31 mouse cellular contexts compared by ENCODE assay signal in genomic region chr6:146747057-146747456, GRCm38 (mm10). TPM values are rescaled to one million over a fixed set of nuclear protein-coding genes. Genes with fewer than 3 reads are reported as not detected.
A peak's percentile ranks its signal among the peaks of the same experiment; 100 is the strongest.
DNase-seq lines count a peak whose midpoint lies in the region; ATAC-seq and TF ChIP-seq lines count a peak whose summit lies in the region.
"Had no signal": no experiment of that assay in that cellular context is flagged by ENCODE, and none has a peak within 500 bp of the region (broad histone marks: within the 10 kb centered on the region; RNA-seq: fewer than 3 reads in every experiment).

No protein-coding gene starts in this region.

- peak overlapping the region; percentile 28; the same call in 1 of the 2 replicates for H3K27ac ChIP-seq in embryonic facial prominence, embryonic 14.5 days (replicated peaks; ENCODE audit: low read depth, low read length)
- H3K27ac ChIP-seq in embryonic facial prominence, embryonic 10.5 days (replicated peaks), result no peak overlapping the region
- H3K27ac ChIP-seq in heart, postnatal 0 days (ENCODE audit: low read depth), result peak overlapping the region; percentile 59; the same call in 1 of the 2 replicates
- no peak overlapping the region for H3K27ac ChIP-seq in intestine, postnatal 0 days (ENCODE audit: low read depth, low read length)
- peak overlapping the region; percentile 74 for H3K27ac ChIP-seq in stomach, embryonic 16.5 days (ENCODE audit: low read length)
- H3K27ac ChIP-seq: embryonic facial prominence, embryonic 15.5 days; hindbrain, embryonic 10.5 days; hindbrain, embryonic 15.5 days; kidney, embryonic 15.5 days; liver, embryonic 12.5 days; midbrain, embryonic 12.5 days; neural tube, embryonic 12.5 days had no signal

- no peaks in the 10 kb centered on the region for H3K9me3 ChIP-seq in embryonic facial prominence, embryonic 14.5 days (ENCODE audit: control insufficient read depth, low read length)
- H3K9me3 ChIP-seq in embryonic facial prominence, embryonic 10.5 days, result no peaks in the 10 kb centered on the region
- H3K9me3 ChIP-seq in heart, postnatal 0 days (replicated peaks; ENCODE audit: control insufficient read depth, low read length), result no peaks in the 10 kb centered on the region
- no peaks in the 10 kb centered on the region for H3K9me3 ChIP-seq in intestine, postnatal 0 days (ENCODE audit: control insufficient read depth)
- H3K9me3 ChIP-seq in stomach, embryonic 16.5 days (replicated peaks; ENCODE audit: control insufficient read depth, low read length), result no peaks in the 10 kb centered on the region
- H3K9me3 ChIP-seq: embryonic facial prominence, embryonic 15.5 days; G1E; hindbrain, embryonic 10.5 days; hindbrain, embryonic 15.5 days; kidney, embryonic 15.5 days; liver, embryonic 12.5 days; midbrain, embryonic 12.5 days; neural tube, embryonic 12.5 days had no signal

- DNase-seq in embryonic facial prominence, embryonic 14.5 days (ENCODE audit: low spot score), result no peak
- DNase-seq in embryonic facial prominence, embryonic 10.5 days (ENCODE audit: low spot score), result no peak
- no peak for DNase-seq in heart, postnatal 0 days (ENCODE audit: low spot score)
- DNase-seq in heart, postnatal 4 days, result no peak
- DNase-seq in thymus, postnatal 10 days (ENCODE audit: low spot score in 2 of 2), result no peak
- no peak for DNase-seq in kidney, postnatal 25 days
- DNase-seq: adrenal gland, postnatal 10 days; cerebellum, adult 11 months; cerebellum, adult 9-10 months; gastrocnemius, postnatal 25 days; heart, adult 18-20 months; kidney, adult 11 months; kidney, postnatal 36 days; layer of hippocampus, postnatal 36 days; liver, postnatal 0 days; lung, postnatal 36 days; right cerebral cortex, postnatal 4 days; thymus, postnatal 14 days had no signal

- no peak for TF ChIP-seq EP300 in heart, postnatal 0 days (IDR thresholded peaks at IDR 0.05; ENCODE audit: low read depth)

- H3K36me3 ChIP-seq in embryonic facial prominence, embryonic 14.5 days (ENCODE audit: control insufficient read depth, insufficient read depth, low read length), result no peaks in the 10 kb centered on the region
- no peaks in the 10 kb centered on the region for H3K36me3 ChIP-seq in embryonic facial prominence, embryonic 10.5 days (replicated peaks)
- no peaks in the 10 kb centered on the region for H3K36me3 ChIP-seq in heart, postnatal 0 days (replicated peaks; ENCODE audit: control insufficient read depth, insufficient read depth, low read length)
- H3K36me3 ChIP-seq in intestine, postnatal 0 days (ENCODE audit: control insufficient read depth, insufficient read depth), result no peaks in the 10 kb centered on the region
- no peaks in the 10 kb centered on the region for H3K36me3 ChIP-seq in stomach, embryonic 16.5 days (ENCODE audit: control insufficient read depth, insufficient read depth, low read length)
- H3K36me3 ChIP-seq: embryonic facial prominence, embryonic 15.5 days; hindbrain, embryonic 10.5 days; hindbrain, embryonic 15.5 days; kidney, embryonic 15.5 days; liver, embryonic 12.5 days; midbrain, embryonic 12.5 days; neural tube, embryonic 12.5 days had no signal

- no peak for ATAC-seq in embryonic facial prominence, embryonic 14.5 days (ENCODE audit: low read depth)
- no peak for ATAC-seq in heart, postnatal 0 days (ENCODE audit: insufficient read depth, low read depth)
- peak; percentile 74 for ATAC-seq in intestine, postnatal 0 days
- no peak for ATAC-seq in stomach, embryonic 16.5 days (ENCODE audit: insufficient read depth, low FRiP score)
- ATAC-seq: forebrain, embryonic 14.5 days; liver, embryonic 12.5 days; liver, postnatal 0 days had no signal

- H3K4me1 ChIP-seq in embryonic facial prominence, embryonic 14.5 days (ENCODE audit: control insufficient read depth, insufficient read depth, low read length), result peaks cover 20% of the 10 kb centered on the region
- peaks cover 11% of the 10 kb centered on the region for H3K4me1 ChIP-seq in embryonic facial prominence, embryonic 10.5 days
- peaks cover 41% of the 10 kb centered on the region for H3K4me1 ChIP-seq in heart, postnatal 0 days (ENCODE audit: control insufficient read depth, insufficient read depth)
- peaks cover 6% of the 10 kb centered on the region; the same call in 1 of the 2 replicates for H3K4me1 ChIP-seq in intestine, postnatal 0 days (replicated peaks; ENCODE audit: control insufficient read depth, insufficient read depth, low read length)
- peaks cover 18% of the 10 kb centered on the region for H3K4me1 ChIP-seq in stomach, embryonic 16.5 days (ENCODE audit: control insufficient read depth, insufficient read depth, low read length)
- H3K4me1 ChIP-seq: hindbrain, embryonic 10.5 days; hindbrain, embryonic 15.5 days; midbrain, embryonic 12.5 days; neural tube, embryonic 12.5 days had no signal

- no peak overlapping the region for H3K4me2 ChIP-seq in embryonic facial prominence, embryonic 14.5 days (ENCODE audit: low read depth, low read length)
- no peak overlapping the region for H3K4me2 ChIP-seq in heart, postnatal 0 days (ENCODE audit: low read depth, low read length)
- no peak overlapping the region for H3K4me2 ChIP-seq in intestine, postnatal 0 days (replicated peaks; ENCODE audit: low read depth)
- H3K4me2 ChIP-seq in stomach, embryonic 16.5 days (ENCODE audit: low read depth, low read length), result no peak overlapping the region
- H3K4me2 ChIP-seq: embryonic facial prominence, embryonic 15.5 days; hindbrain, embryonic 15.5 days; kidney, embryonic 15.5 days; liver, embryonic 12.5 days; midbrain, embryonic 12.5 days; neural tube, embryonic 12.5 days had no signal

- H3K27me3 ChIP-seq in embryonic facial prominence, embryonic 14.5 days (replicated peaks; ENCODE audit: control insufficient read depth, insufficient read depth, low read length), result no peaks in the 10 kb centered on the region
- H3K27me3 ChIP-seq in embryonic facial prominence, embryonic 10.5 days (replicated peaks; ENCODE audit: low read depth, poor library complexity, severe bottlenecking), result no peaks in the 10 kb centered on the region
- H3K27me3 ChIP-seq in heart, postnatal 0 days (ENCODE audit: control insufficient read depth, insufficient read depth, low read length), result no peaks in the 10 kb centered on the region
- no peaks in the 10 kb centered on the region for H3K27me3 ChIP-seq in intestine, postnatal 0 days (replicated peaks; ENCODE audit: control insufficient read depth, insufficient read depth, low read length)
- H3K27me3 ChIP-seq in stomach, embryonic 16.5 days (ENCODE audit: control insufficient read depth, insufficient read depth, low read length), result no peaks in the 10 kb centered on the region
- H3K27me3 ChIP-seq: embryonic facial prominence, embryonic 15.5 days; hindbrain, embryonic 15.5 days; kidney, embryonic 15.5 days; liver, embryonic 12.5 days; midbrain, embryonic 12.5 days; neural tube, embryonic 12.5 days had no signal

- H3K9ac ChIP-seq in embryonic facial prominence, embryonic 14.5 days (ENCODE audit: low read depth, low read length), result no peak overlapping the region
- H3K9ac ChIP-seq in heart, postnatal 0 days (replicated peaks; ENCODE audit: low read depth, low read length), result no peak overlapping the region
- no peak overlapping the region for H3K9ac ChIP-seq in intestine, postnatal 0 days (ENCODE audit: low read depth, low read length)
- H3K9ac ChIP-seq in stomach, embryonic 16.5 days (ENCODE audit: low read length), result no peak overlapping the region
- H3K9ac ChIP-seq: embryonic facial prominence, embryonic 15.5 days; hindbrain, embryonic 15.5 days; kidney, embryonic 15.5 days; liver, embryonic 12.5 days; liver, postnatal 0 days; midbrain, embryonic 12.5 days; neural tube, embryonic 12.5 days had no signal

- no peak overlapping the region for H3K4me3 ChIP-seq in embryonic facial prominence, embryonic 14.5 days (ENCODE audit: low read depth, low read length)
- H3K4me3 ChIP-seq in embryonic facial prominence, embryonic 10.5 days, result no peak overlapping the region
- no peak overlapping the region for H3K4me3 ChIP-seq in heart, postnatal 0 days (ENCODE audit: low read depth, low read length)
- no peak overlapping the region for H3K4me3 ChIP-seq in intestine, postnatal 0 days (ENCODE audit: low read depth, low read length)
- no peak overlapping the region for H3K4me3 ChIP-seq in stomach, embryonic 16.5 days (replicated peaks; ENCODE audit: low read length)
- H3K4me3 ChIP-seq: embryonic facial prominence, embryonic 15.5 days; hindbrain, embryonic 10.5 days; hindbrain, embryonic 15.5 days; kidney, embryonic 15.5 days; liver, embryonic 12.5 days; midbrain, embryonic 12.5 days; myocyte; neural tube, embryonic 12.5 days had no signal

- no peak for TF ChIP-seq CTCF in heart, postnatal 0 days (IDR thresholded peaks at IDR 0.05; ENCODE audit: low read depth)
- no peak for TF ChIP-seq CTCF in intestine, postnatal 0 days (IDR thresholded peaks at IDR 0.05; ENCODE audit: low read depth)

RNA-seq across cellular contexts. Expression of gene Stk38l, which starts 22.3 kb away (rescaled TPM):
- polyA plus RNA-seq in embryonic facial prominence, embryonic 14.5 days (2014; fragmentation: Nextera tagmentation; extraction: Ambion mirVana), result 18.4 and 18.5 TPM in 2 replicates
- polyA plus RNA-seq in embryonic facial prominence, embryonic 10.5 days (2016; fragmentation: Nextera tagmentation; extraction: Ambion mirVana), result 21.1 and 22.2 TPM in 2 replicates
- total RNA-seq in heart, postnatal 0 days (2014; rRNA removed; ENCODE audit: low replicate concordance), result 9.9 and 13.4 TPM in 2 replicates
- polyA plus RNA-seq in heart, postnatal 0 days (2015; fragmentation: Nextera tagmentation; extraction: Ambion mirVana), result 17.7 and 20.5 TPM in 2 replicates
- total RNA-seq in heart, postnatal 4 days (2021), result 10 to 100 TPM; 25.4 to 29.1 TPM
- 11.6 and 13.4 TPM in 2 replicates for polyA plus RNA-seq in intestine, postnatal 0 days (2015; fragmentation: Nextera tagmentation; extraction: Ambion mirVana)
- 23.4 and 26.3 TPM in 2 replicates for polyA plus RNA-seq in stomach, embryonic 16.5 days (2015; fragmentation: Nextera tagmentation; extraction: Ambion mirVana)

RNA-seq across cellular contexts. Expression of gene Arntl2, which starts 48.8 kb away (rescaled TPM):
- polyA plus RNA-seq in embryonic facial prominence, embryonic 14.5 days (2014; fragmentation: Nextera tagmentation; extraction: Ambion mirVana), result 2.6 and 4.1 TPM in 2 replicates
- 2.8 and 3.8 TPM in 2 replicates for polyA plus RNA-seq in embryonic facial prominence, embryonic 10.5 days (2016; fragmentation: Nextera tagmentation; extraction: Ambion mirVana)
- total RNA-seq in heart, postnatal 0 days (2014; rRNA removed; ENCODE audit: low replicate concordance), result 3.2 TPM in 1 of 2 replicates, not detected in the other
- polyA plus RNA-seq in heart, postnatal 0 days (2015; fragmentation: Nextera tagmentation; extraction: Ambion mirVana), result 1.8 and 3.1 TPM in 2 replicates
- total RNA-seq in heart, postnatal 4 days (2021), result 1 to 10 TPM; 1.4 to 2.1 TPM
- polyA plus RNA-seq in intestine, postnatal 0 days (2015; fragmentation: Nextera tagmentation; extraction: Ambion mirVana), result 0.52 and 0.76 TPM in 2 replicates
- 7.5 and 9.1 TPM in 2 replicates for polyA plus RNA-seq in stomach, embryonic 16.5 days (2015; fragmentation: Nextera tagmentation; extraction: Ambion mirVana)
- total RNA-seq: common myeloid progenitor, adult 5-6 weeks; G1E had no signal
- polyA plus RNA-seq: G1E had no signal

Comparison
In these comparisons a context has a peak if more than half of its experiments do, and no peak if none do; other contexts are left out.
1. H3K27ac ChIP-seq: peak in embryonic facial prominence, embryonic 14.5 days (single experiment), heart, postnatal 0 days (single experiment) and stomach, embryonic 16.5 days (single experiment); none in embryonic facial prominence, embryonic 10.5 days (single experiment) and intestine, postnatal 0 days (single experiment).